Mouse (Mus musculus) ES-Bruce4 (cell line): ENCODE data around the gene Hdac9. TPM values are rescaled to one million over a fixed set of nuclear protein-coding genes. Genes with fewer than 3 reads are reported as not detected.

Experiments used
- H3K27ac ChIP-seq: 2 replicates; pipeline ENCODE4 v1.5.1; 2012; ENCODE audit warnings: low read length, inconsistent platforms; ENCODE audit not compliant: insufficient read depth
- H3K27me3 ChIP-seq: 2 replicates; pipeline ENCODE4 v1.6.1; 2012; ENCODE audit warnings: mild to moderate bottlenecking, low read length, inconsistent platforms; ENCODE audit not compliant: control insufficient read depth, poor library complexity, insufficient read depth, severe bottlenecking
- H3K36me3 ChIP-seq: 2 replicates; pipeline ENCODE4 v1.6.1; 2012; ENCODE audit warnings: inconsistent platforms, mild to moderate bottlenecking, low read length, moderate library complexity; ENCODE audit not compliant: control insufficient read depth, poor library complexity, insufficient read depth, severe bottlenecking
- H3K4me1 ChIP-seq: one replicate; pipeline ENCODE4 v1.8.1; 2011; ENCODE audit warnings: low read length; ENCODE audit not compliant: control insufficient read depth, insufficient read depth
- H3K4me3 ChIP-seq: 2 replicates; pipeline ENCODE4 v1.5.1; 2011; ENCODE audit warnings: low read depth, mild to moderate bottlenecking, low read length
- H3K9ac ChIP-seq: 2 replicates; pipeline ENCODE4 v1.6.1; 2012; ENCODE audit warnings: low read depth, mild to moderate bottlenecking, inconsistent platforms; ENCODE audit not compliant: poor library complexity, severe bottlenecking
- H3K9me3 ChIP-seq: replicated peaks from 2 replicates; pipeline ENCODE4 v1.6.1; 2012; ENCODE audit warnings: mild to moderate bottlenecking, low read length, inconsistent platforms; ENCODE audit not compliant: control insufficient read depth, poor library complexity, insufficient read depth, severe bottlenecking
- CTCF ChIP-seq: IDR thresholded peaks from one replicate; pipeline ENCODE4 v1.8.1; 2011; ENCODE audit warnings: low read depth, low read length
- EP300 ChIP-seq: IDR thresholded peaks from 2 replicates; pipeline ENCODE4 v1.6.1; 2011; ENCODE audit warnings: low read depth, low read length; ENCODE audit not compliant: insufficient read depth
- POLR2A ChIP-seq: IDR thresholded peaks from one replicate; pipeline ENCODE4 v1.8.1; 2011; ENCODE audit warnings: low read length; ENCODE audit not compliant: insufficient read depth
- polyA plus RNA-seq: library from polyadenylated mRNA; stranded (reverse); fragments of >200 nt; gene quantifications from 2 replicates; pipeline ENCODE4 v1.2.4, GENCODE M21; 2011; ENCODE audit warnings: low read depth; ENCODE audit not compliant: missing spikeins, insufficient read depth, insufficient read length

Hdac9 gene
- polyA plus RNA-seq, 1 experiment: 1.6 TPM

DNA sequence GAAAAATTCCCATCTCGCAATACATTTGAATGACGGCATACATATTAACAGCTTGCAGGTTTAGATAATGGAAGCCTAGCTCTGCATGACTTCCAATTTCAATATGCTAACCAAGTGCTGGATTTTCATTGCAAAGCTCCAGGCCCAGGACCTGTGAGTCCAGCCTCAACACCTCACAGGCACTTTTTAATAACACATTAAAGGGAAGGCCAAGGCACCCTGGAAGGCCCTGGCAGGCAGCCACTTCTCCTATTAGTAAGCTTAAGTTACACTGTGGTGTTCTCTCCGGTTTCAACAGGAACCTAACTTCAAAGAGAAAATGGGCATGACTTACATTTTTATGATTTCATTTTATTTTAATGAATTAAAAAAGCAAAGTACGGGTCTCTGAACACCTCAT is 233.5 kb downstream of the Hdac9 start:
- H3K4me3 ChIP-seq: no peak overlapping the region
- H3K9ac ChIP-seq: no peak overlapping the region
- H3K4me1 ChIP-seq: no peaks in the 10 kb centered on the region
- H3K9me3 ChIP-seq: no peaks in the 10 kb centered on the region
- H3K27ac ChIP-seq: no peak overlapping the region
- H3K36me3 ChIP-seq: no peaks in the 10 kb centered on the region
- TF ChIP-seq POLR2A (no peak), CTCF (no peak), EP300 (no peak)
- H3K27me3 ChIP-seq: no peaks in the 10 kb centered on the region

DNA sequence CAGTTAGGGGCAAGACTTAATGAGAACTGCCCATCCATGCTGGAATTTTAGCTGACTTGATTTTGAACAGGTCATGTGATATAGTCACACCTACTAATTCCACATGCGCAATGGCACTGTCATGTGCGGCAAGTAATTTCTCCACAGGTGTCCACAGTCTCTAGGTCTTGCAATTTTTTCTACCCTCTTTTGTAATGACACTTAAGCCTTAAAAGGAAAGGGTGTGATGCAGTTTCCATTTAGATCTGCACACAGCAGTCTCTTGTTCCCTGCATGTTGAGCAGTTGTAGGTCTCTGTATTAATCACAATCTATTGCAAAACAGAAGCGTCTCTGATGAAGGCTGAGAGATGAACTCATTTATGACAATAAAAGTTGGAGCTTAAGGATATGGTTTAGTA is 234.2 kb downstream of the Hdac9 start:
- H3K9ac ChIP-seq: no peak overlapping the region
- H3K9me3 ChIP-seq: no peaks in the 10 kb centered on the region
- no peak overlapping the region for H3K27ac ChIP-seq
- no peaks in the 10 kb centered on the region for H3K36me3 ChIP-seq
- no peak overlapping the region for H3K4me3 ChIP-seq
- no peaks in the 10 kb centered on the region for H3K27me3 ChIP-seq
- H3K4me1 ChIP-seq: no peaks in the 10 kb centered on the region
- TF ChIP-seq CTCF (no peak), EP300 (no peak), POLR2A (no peak)

DNA sequence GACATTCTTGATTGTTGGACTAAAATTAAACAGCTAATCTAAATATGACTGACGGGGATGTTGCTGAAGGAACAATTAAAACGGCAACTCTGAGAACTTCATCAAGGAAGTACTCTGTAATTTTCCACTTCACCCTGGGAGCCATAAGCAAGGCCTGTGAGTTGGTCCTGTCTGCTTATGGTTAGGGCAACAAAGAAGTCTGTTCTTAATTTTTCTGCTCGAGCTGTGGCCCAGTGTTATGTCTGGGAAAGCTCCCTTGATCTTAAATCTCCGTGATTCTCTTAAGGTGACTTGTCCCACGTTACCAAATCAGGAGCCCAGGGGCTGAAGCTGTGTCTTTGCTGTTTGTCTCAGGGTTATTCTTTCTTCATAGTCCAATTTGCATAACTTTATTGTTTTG is 236.3 kb downstream of the Hdac9 start:
- Histone ChIP-seq H3K27me3 (no peaks in the 10 kb centered on the region), H3K9me3 (no peaks in the 10 kb centered on the region), H3K4me1 (no peaks in the 10 kb centered on the region), H3K9ac (no peak overlapping the region), H3K4me3 (no peak overlapping the region), H3K27ac (no peak overlapping the region), H3K36me3 (no peaks in the 10 kb centered on the region)
- TF ChIP-seq EP300: no peak
- no peak for TF ChIP-seq CTCF
- TF ChIP-seq POLR2A: no peak

DNA sequence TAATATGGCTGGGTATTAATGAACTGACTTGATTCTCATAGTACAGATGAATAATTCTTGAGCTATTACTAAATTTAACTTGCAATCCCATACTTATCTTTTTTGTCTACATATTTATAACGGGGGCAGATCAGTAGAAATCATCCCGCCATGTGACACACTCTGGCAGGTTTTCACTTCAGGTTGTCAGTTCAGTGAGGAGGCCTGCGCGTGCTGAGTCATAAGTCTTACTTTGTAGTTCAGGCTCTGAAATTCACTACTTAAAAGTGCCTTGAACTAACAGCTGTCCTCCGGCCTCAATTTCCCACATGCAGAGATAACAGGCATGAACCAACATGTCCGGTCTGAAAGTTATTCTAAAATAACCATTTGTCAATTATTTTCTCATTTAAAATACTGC is 239.8 kb downstream of the Hdac9 start:
- Histone ChIP-seq H3K4me1 (no peaks in the 10 kb centered on the region), H3K4me3 (no peak overlapping the region), H3K27me3 (no peaks in the 10 kb centered on the region), H3K9me3 (no peaks in the 10 kb centered on the region), H3K9ac (no peak overlapping the region), H3K27ac (no peak overlapping the region), H3K36me3 (no peaks in the 10 kb centered on the region)
- TF ChIP-seq CTCF: no peak

DNA sequence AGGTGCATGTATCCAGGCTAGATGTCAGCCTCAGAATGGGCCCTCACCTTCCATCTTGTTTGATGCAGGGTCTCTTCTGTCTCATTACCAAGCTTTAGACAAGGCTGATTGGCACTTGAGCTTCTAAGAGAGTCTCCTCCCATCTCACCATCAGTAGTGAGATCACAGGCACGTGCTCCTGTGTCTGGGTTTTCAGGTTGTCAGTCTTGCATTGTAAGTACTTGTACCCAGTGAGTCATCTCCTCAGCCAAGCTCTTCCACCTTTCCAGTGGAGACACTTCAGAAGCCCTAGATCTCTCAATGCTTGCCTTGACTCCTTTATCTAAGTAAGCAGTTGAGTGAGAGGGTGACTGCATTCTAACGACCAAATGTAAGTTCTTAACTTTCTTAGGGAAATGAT is 242.7 kb downstream of the Hdac9 start:
- Histone ChIP-seq H3K4me3 (no peak overlapping the region), H3K9ac (no peak overlapping the region), H3K27ac (no peak overlapping the region), H3K36me3 (no peaks in the 10 kb centered on the region), H3K4me1 (no peaks in the 10 kb centered on the region), H3K27me3 (no peaks in the 10 kb centered on the region), H3K9me3 (no peaks in the 10 kb centered on the region)
- no peak for TF ChIP-seq POLR2A
- TF ChIP-seq EP300: no peak
- no peak for TF ChIP-seq CTCF

DNA sequence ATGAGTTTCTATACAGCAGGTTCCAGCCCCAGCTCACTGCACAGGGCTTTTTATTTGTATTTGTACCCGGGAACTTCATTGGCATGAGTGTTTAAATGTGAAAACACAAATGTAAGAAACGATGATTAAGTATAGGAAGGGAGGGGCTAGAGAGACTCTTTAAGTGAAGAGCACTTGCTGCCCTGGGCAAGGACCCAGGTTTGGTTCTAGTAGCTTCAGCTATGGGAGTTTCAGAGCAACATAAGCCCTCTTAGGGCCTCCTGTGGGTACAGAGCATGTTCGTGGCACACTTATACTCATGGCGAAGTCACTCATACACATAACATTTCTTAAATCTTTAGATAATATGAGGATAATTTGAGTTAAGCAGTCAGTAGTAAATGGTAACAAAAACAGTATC is 243.4 kb downstream of the Hdac9 start:
- Histone ChIP-seq H3K4me1 (no peaks in the 10 kb centered on the region), H3K4me3 (no peak overlapping the region), H3K36me3 (no peaks in the 10 kb centered on the region), H3K27ac (no peak overlapping the region), H3K9me3 (no peaks in the 10 kb centered on the region), H3K27me3 (no peaks in the 10 kb centered on the region), H3K9ac (no peak overlapping the region)
- TF ChIP-seq CTCF (no peak), POLR2A (no peak), EP300 (no peak)

DNA sequence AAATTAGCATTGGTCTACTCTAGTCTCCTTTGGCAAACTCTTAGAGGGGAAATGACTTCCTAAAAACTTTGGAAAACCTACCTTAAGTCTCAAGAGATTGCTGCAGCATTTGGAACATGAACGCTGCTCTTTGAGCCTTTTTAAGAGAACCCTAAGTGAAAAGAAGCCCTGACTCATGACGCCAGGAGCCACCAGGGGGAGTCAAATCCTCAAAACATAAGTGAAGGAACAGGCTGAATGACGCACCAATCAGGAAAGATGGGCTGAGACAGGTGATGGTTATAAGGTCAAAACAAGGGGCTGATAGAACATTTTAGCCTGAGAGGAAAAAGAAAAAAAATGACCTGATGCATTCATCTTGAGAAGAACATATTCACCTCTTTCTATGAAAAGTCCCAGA is 252.1 kb downstream of the Hdac9 start:
- H3K27me3 ChIP-seq: no peaks in the 10 kb centered on the region
- no peak overlapping the region for H3K27ac ChIP-seq
- H3K36me3 ChIP-seq: no peaks in the 10 kb centered on the region
- H3K4me1 ChIP-seq: no peaks in the 10 kb centered on the region
- no peak overlapping the region for H3K4me3 ChIP-seq
- no peak for TF ChIP-seq EP300
- peak; percentile 27 for TF ChIP-seq CTCF
- H3K9ac ChIP-seq: no peak overlapping the region
- no peaks in the 10 kb centered on the region for H3K9me3 ChIP-seq
